Mouse (Mus musculus): Measurements from ENCODE around the gene Mkrn3. TPM values are rescaled to one million over a fixed set of nuclear protein-coding genes. Genes with fewer than 3 reads are reported as not detected.

Gene Mkrn3
- total and polyA plus RNA-seq, 2 experiments from 2014 or later = 23.6 to 39.7 TPM

DNA sequence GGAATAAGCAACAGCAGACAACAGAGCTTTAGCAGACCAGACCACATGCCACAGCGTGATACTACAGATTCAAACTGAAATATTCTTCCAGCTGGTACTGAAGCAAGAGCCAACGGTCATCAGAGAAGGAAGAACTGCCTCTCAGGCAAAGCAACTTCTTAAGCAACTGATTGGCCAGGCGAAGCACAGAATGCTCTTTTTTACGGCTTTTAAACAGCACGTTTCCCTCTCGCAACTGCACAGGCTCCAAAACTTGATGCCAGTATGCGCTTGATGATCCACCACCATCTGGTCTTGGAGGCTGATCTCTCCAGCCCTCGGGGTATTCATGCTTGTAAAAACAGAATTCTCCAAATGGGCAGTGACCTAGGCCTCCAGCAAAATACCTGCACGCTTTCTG lies 1.6 kb downstream of the Mkrn3 start:
- Histone ChIP-seq H3K9ac (peak overlapping the region; percentile 81), H3K27ac (ENCODE audit: low read depth, low read length) (no peak overlapping the region)

DNA sequence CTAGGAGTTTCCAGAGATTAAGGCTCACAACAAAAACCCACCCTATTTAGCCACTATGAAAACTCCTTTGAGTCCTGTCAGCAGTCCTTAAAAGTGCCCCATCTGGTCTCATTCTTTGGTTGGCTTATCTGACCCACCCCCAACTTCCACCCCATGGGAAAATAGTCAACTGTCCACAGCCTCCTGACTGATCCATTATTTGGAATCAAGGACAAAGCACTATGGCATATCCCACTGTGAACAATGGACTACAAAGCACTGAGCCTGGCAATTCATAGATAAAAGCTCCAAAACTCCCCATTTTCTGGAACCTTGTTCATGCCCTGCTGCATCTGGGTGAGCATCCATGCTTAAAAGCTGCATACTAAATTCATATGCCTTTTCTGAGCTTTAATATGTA lies 3.8 kb downstream of the Mkrn3 start:
- H3K9ac ChIP-seq = no peak overlapping the region
- no peaks in the 10 kb centered on the region for H3K27me3 ChIP-seq (ENCODE audit: insufficient read depth, low read length)
- ATAC-seq = no peak
- H3K36me3 ChIP-seq (ENCODE audit: insufficient read depth) = no peaks in the 10 kb centered on the region
- H3K9me3 ChIP-seq (ENCODE audit: low read length) = peaks cover 7% of the 10 kb centered on the region; the same call in 1 of the 2 replicates
- H3K4me3 ChIP-seq (ENCODE audit: low read depth, low read length) = no peak overlapping the region
- TF ChIP-seq CTCF (IDR thresholded peaks at IDR 0.05; ENCODE audit: low read depth) = no peak
- H3K27ac ChIP-seq (ENCODE audit: low read depth, low read length) = no peak overlapping the region
- H3K4me1 ChIP-seq (ENCODE audit: insufficient read depth) = no peaks in the 10 kb centered on the region
- DNase-seq = no peak
- no peak overlapping the region for H3K4me2 ChIP-seq (ENCODE audit: low read depth)

More for the DNA sequence above, 1.6 kb downstream of the Mkrn3 start:
- Histone ChIP-seq H3K36me3 (ENCODE audit: insufficient read depth) (no peaks in the 10 kb centered on the region), H3K4me1 (ENCODE audit: insufficient read depth) (no peaks in the 10 kb centered on the region), H3K9me3 (ENCODE audit: low read length) (peaks cover 7% of the 10 kb centered on the region; the same call in 1 of the 2 replicates), H3K4me3 (ENCODE audit: low read depth, low read length) (peak overlapping the region; percentile 66), H3K4me2 (ENCODE audit: low read depth) (peak overlapping the region; percentile 48), H3K27me3 (ENCODE audit: insufficient read depth, low read length) (no peaks in the 10 kb centered on the region)
- ATAC-seq = no peak
- DNase-seq = peak; percentile 18
- TF ChIP-seq CTCF (IDR thresholded peaks at IDR 0.05; ENCODE audit: low read depth) = no peak
- 39% methylated on average over 9 of the region's 9 CpGs for WGBS

DNA sequence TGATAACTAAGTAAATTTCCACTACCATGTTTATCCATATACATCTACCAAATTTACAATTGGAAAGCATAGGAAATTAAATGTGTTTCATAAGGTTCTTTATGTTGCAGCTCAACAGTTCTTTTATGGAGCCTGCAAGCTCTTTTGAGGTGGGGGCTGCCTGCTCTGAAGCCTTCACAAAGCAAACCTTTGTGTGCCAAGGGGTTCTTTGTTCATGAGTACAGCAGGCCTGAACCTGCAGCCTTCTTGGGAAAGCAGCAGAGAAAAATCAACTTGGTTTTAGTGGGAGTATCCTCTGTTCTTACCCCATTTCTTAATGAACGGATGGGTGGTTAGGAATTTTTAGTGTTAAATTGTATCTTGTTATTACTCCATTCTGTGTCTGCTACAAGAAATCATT lies 4.7 kb downstream of the Mkrn3 start:
- TF ChIP-seq CTCF (IDR thresholded peaks at IDR 0.05; ENCODE audit: low read depth) = no peak
- Histone ChIP-seq H3K4me1 (ENCODE audit: insufficient read depth) (no peaks in the 10 kb centered on the region), H3K36me3 (ENCODE audit: insufficient read depth) (no peaks in the 10 kb centered on the region), H3K9me3 (ENCODE audit: low read length) (peaks cover 7% of the 10 kb centered on the region; the same call in 1 of the 2 replicates), H3K9ac (no peak overlapping the region), H3K27ac (ENCODE audit: low read depth, low read length) (no peak overlapping the region), H3K4me2 (ENCODE audit: low read depth) (no peak overlapping the region), H3K27me3 (ENCODE audit: insufficient read depth, low read length) (no peaks in the 10 kb centered on the region), H3K4me3 (ENCODE audit: low read depth, low read length) (no peak overlapping the region)
- DNase-seq (peak; percentile 4), ATAC-seq (no peak)
- WGBS = 50% methylated on average over 1 of the region's 1 CpGs

DNA sequence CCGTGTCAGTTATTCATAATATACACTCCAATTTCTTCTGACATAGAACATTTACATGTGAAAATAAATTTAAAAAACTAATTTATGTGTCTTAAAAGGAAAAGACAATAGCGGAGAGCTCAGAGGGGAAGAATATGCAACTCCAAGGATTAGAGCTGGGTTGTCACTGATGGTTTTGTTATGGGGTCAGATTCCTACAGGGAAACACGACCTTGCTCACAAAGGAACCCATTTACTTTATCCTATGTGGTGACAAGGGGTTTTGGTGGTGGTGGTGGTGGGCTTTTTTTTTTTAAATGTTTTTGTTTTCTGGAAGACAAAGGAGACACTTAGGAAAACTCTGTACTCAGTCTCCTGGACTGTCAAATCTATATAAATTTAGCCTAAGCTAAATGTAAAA lies 12.1 kb downstream of the Mkrn3 start:
- ATAC-seq = no peak

DNA sequence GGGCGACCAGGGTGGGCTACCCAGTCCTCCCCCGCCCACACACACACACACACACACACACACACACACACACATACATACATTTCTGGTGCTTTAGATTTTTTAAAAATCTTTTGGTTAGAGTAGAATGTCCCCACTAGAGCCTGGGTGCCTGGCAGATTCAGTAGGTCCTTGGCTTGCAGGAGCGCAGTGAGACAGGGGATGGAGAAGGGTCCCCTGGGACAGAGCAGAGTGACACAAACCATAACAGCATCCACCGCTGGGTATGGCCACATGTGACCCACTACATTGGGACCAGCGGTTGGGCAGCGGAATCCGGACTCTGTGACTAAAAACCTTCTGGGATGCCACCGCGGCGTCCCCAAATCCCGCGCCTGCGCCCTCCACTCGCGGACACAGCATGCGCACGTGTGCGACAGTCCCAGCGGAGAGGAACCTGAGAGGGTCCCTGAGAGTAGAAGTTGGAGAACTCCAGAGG lies 13.3 kb downstream of the Mkrn3 start:
- TF ChIP-seq CTCF (IDR thresholded peaks at IDR 0.05; ENCODE audit: low read depth) = no peak
- Histone ChIP-seq H3K4me3 (ENCODE audit: low read depth, low read length) (peak overlapping the region; percentile 33), H3K4me2 (ENCODE audit: low read depth) (peak overlapping the region; percentile 43), H3K27me3 (ENCODE audit: insufficient read depth, low read length) (no peaks in the 10 kb centered on the region), H3K9ac (peak overlapping the region; percentile 39; the same call in 1 of the 2 replicates), H3K27ac (ENCODE audit: low read depth, low read length) (no peak overlapping the region), H3K36me3 (ENCODE audit: insufficient read depth) (no peaks in the 10 kb centered on the region), H3K9me3 (ENCODE audit: low read length) (no peaks in the 10 kb centered on the region), H3K4me1 (ENCODE audit: insufficient read depth) (no peaks in the 10 kb centered on the region)
- peak; percentile 60 for DNase-seq
- peak; percentile 70 for ATAC-seq
- 40% methylated on average over 19 of the region's 19 CpGs for WGBS

More for the DNA sequence above, 12.1 kb downstream of the Mkrn3 start:
- H3K4me1 ChIP-seq (ENCODE audit: insufficient read depth) = no peaks in the 10 kb centered on the region
- TF ChIP-seq CTCF (IDR thresholded peaks at IDR 0.05; ENCODE audit: low read depth) = no peak
- H3K4me3 ChIP-seq (ENCODE audit: low read depth, low read length) = no peak overlapping the region
- no peak overlapping the region for H3K4me2 ChIP-seq (ENCODE audit: low read depth)
- DNase-seq = no peak
- no peaks in the 10 kb centered on the region for H3K27me3 ChIP-seq (ENCODE audit: insufficient read depth, low read length)
- 33% methylated on average over 3 of the region's 3 CpGs for WGBS
- no peak overlapping the region for H3K27ac ChIP-seq (ENCODE audit: low read depth, low read length)
- H3K9ac ChIP-seq = no peak overlapping the region
- H3K9me3 ChIP-seq (ENCODE audit: low read length) = no peaks in the 10 kb centered on the region
- H3K36me3 ChIP-seq (ENCODE audit: insufficient read depth) = no peaks in the 10 kb centered on the region

DNA sequence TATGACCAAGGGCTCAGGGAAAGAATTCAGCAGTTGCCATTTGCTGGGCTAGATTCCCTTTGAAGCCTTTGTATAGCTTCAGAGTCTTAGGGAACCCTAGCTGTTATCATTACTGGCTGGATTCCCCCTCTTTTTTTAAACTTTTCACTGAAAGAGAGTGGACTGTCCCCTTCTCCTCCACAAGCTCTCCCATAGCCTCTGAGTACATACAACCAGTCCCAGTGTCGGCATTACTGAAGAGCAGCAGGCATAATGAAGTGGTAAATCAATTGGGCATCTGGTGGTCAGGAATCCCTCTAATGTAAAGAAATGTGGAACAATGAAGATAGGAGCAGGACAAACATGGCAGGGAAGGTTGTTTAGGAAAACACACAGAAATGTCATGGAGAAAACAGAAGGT lies 27.7 kb downstream of the Mkrn3 start:
- H3K4me3 ChIP-seq (ENCODE audit: low read depth, low read length) = no peak overlapping the region
- H3K36me3 ChIP-seq (ENCODE audit: insufficient read depth) = no peaks in the 10 kb centered on the region
- no peak overlapping the region for H3K9ac ChIP-seq
- no peaks in the 10 kb centered on the region for H3K4me1 ChIP-seq (ENCODE audit: insufficient read depth)
- no peak for TF ChIP-seq CTCF (IDR thresholded peaks at IDR 0.05; ENCODE audit: low read depth)
- H3K27ac ChIP-seq (ENCODE audit: low read depth, low read length) = no peak overlapping the region
- no peaks in the 10 kb centered on the region for H3K27me3 ChIP-seq (ENCODE audit: insufficient read depth, low read length)
- H3K4me2 ChIP-seq (ENCODE audit: low read depth) = no peak overlapping the region
- ATAC-seq (no peak), DNase-seq (no peak)
- no peaks in the 10 kb centered on the region for H3K9me3 ChIP-seq (ENCODE audit: low read length)
- 31% methylated on average over 1 of the region's 1 CpGs for WGBS

DNA sequence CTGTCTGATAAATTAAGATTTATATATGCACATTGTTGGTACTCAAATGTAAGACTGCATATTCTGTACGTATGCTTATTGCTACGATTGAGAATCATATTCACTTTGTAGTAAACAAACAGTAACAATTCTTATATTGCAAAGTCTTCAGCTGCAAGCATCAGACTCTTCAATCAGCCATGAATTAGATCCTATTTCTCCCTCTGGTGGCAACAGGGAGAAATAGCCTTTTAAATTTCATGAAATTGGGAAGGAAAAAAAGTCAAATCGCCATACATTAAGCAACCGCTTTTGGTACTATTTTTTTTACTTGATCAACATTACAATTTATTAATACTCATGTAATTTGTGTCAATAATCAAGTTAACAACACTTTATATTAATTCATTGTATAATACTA lies 31.6 kb downstream of the Mkrn3 start:
- Histone ChIP-seq H3K9ac (no peak overlapping the region), H3K4me2 (ENCODE audit: low read depth) (no peak overlapping the region), H3K27me3 (ENCODE audit: insufficient read depth, low read length) (no peaks in the 10 kb centered on the region), H3K27ac (ENCODE audit: low read depth, low read length) (no peak overlapping the region), H3K4me1 (ENCODE audit: insufficient read depth) (no peaks in the 10 kb centered on the region), H3K9me3 (ENCODE audit: low read length) (no peaks in the 10 kb centered on the region), H3K4me3 (ENCODE audit: low read depth, low read length) (no peak overlapping the region), H3K36me3 (ENCODE audit: insufficient read depth) (no peaks in the 10 kb centered on the region)
- no peak for ATAC-seq
- 47% methylated on average over 4 of the region's 4 CpGs for WGBS
- TF ChIP-seq CTCF (IDR thresholded peaks at IDR 0.05; ENCODE audit: low read depth) = peak; percentile 56
- DNase-seq = no peak
